Mouse (Mus musculus) midbrain, embryonic 10.5 days (tissue): ENCODE measurements around the gene Izumo4. TPM values are rescaled to one million over a fixed set of nuclear protein-coding genes. Genes with fewer than 3 reads are reported as not detected.

ENCODE experiments used
- DNase-seq: peaks from one replicate; pipeline ENCODE4 v3.0.0-alpha.2; 2017; ENCODE audit warnings: low spot score
- H3K27ac ChIP-seq: fragments of 300-500 bp; sonication (generic); replicated peaks from 2 replicates; pipeline ENCODE4 v1.5.1; 2016; ENCODE audit warnings: mild to moderate bottlenecking
- H3K27me3 ChIP-seq: fragments of 300-500 bp; sonication (generic); 2 replicates; pipeline ENCODE4 v1.6.1; 2016; ENCODE audit warnings: low read depth, mild to moderate bottlenecking; ENCODE audit not compliant: poor library complexity, severe bottlenecking
- H3K36me3 ChIP-seq: fragments of 300-500 bp; sonication (generic); 2 replicates; pipeline ENCODE4 v1.6.1; 2016; ENCODE audit warnings: mild to moderate bottlenecking, moderate library complexity
- H3K4me1 ChIP-seq: fragments of 300-500 bp; sonication (generic); 2 replicates; pipeline ENCODE4 v1.6.1; 2016
- H3K4me3 ChIP-seq: fragments of 300-500 bp; sonication (generic); 2 replicates; pipeline ENCODE4 v1.5.1; 2016; ENCODE audit warnings: mild to moderate bottlenecking, moderate library complexity
- H3K9me3 ChIP-seq: fragments of 300-500 bp; sonication (generic); replicated peaks from 2 replicates; pipeline ENCODE4 v1.6.1; 2016; ENCODE audit warnings: mild to moderate bottlenecking
- WGBS: fragments of 180-500 bp; shearing (Covaris S2); methylation state at CpG from one replicate; pipeline ENCODE4 v1.1.7; 2016; 5-methylcytosine and 5-hydroxymethylcytosine counted together
- polyA plus RNA-seq: library from polyadenylated mRNA; unstranded; fragments of >200 nt; fragmentation: Nextera tagmentation; extraction: Ambion mirVana; gene quantifications from 2 replicates; pipeline ENCODE4 v1.2.1, GENCODE M21; 2016

Izumo4 gene
- polyA plus RNA-seq, result 8.9 and 15.7 TPM in 2 replicates

- Histone ChIP-seq H3K27me3 (no peaks in the 10 kb centered on the region), H3K27ac (peak within 1 kb of the TSS; percentile 86), H3K4me1 (peaks cover 42% of the 10 kb centered on the region), H3K4me3 (peak within 1 kb of the TSS; percentile 70), H3K9me3 (no peaks in the 10 kb centered on the region), H3K36me3 (peaks cover 21% of the 10 kb centered on the region)
- under 1% methylated on average over 59 of the region's 59 CpGs for WGBS
- DNase-seq, result peak; percentile 100
Measured at GRCm38 (mm10) chr10:80701721-80702535, at the start of gene Izumo4, which contains the start of gene Mob3a. TSS of gene Izumo4 (plus strand) at chr10:80702184. TSS of gene Mob3a (minus strand) at chr10:80701977.

- 95% methylated on average over 6 of the region's 6 CpGs for WGBS
- Histone ChIP-seq H3K4me1 (peaks cover 31% of the 10 kb centered on the region), H3K27ac (no peak overlapping the region), H3K4me3 (no peak overlapping the region), H3K9me3 (no peaks in the 10 kb centered on the region), H3K27me3 (no peaks in the 10 kb centered on the region), H3K36me3 (peaks cover 28% of the 10 kb centered on the region)
- DNase-seq, result no peak
Measured at GRCm38 (mm10) chr10:80653156-80653720, 48.7 kb upstream of the Izumo4 start.

GRCm38 (mm10) chr10:80654866-80655265 is 47.1 kb upstream of the Izumo4 start:
- WGBS, result 91% methylated on average over 6 of the region's 6 CpGs
- H3K4me1 ChIP-seq, result peaks cover 38% of the 10 kb centered on the region
- peak overlapping the region; percentile 94 for H3K4me3 ChIP-seq
- DNase-seq, result no peak
- no peaks in the 10 kb centered on the region for H3K9me3 ChIP-seq
- peaks cover 15% of the 10 kb centered on the region for H3K36me3 ChIP-seq
- H3K27me3 ChIP-seq, result no peaks in the 10 kb centered on the region
- H3K27ac ChIP-seq, result no peak overlapping the region

- Histone ChIP-seq H3K27ac (peak overlapping the region; percentile 95), H3K36me3 (peaks cover 12% of the 10 kb centered on the region), H3K9me3 (no peaks in the 10 kb centered on the region), H3K27me3 (no peaks in the 10 kb centered on the region), H3K4me3 (peak overlapping the region; percentile 94), H3K4me1 (peaks cover 38% of the 10 kb centered on the region)
- 7% methylated on average over 12 of the region's 12 CpGs for WGBS
- DNase-seq, result no peak
Measured at GRCm38 (mm10) chr10:80655406-80656129, 46.4 kb upstream of the Izumo4 start.

GRCm38 (mm10) chr10:80656130-80656862 is 45.7 kb upstream of the Izumo4 start:
- 1% methylated on average over 72 of the region's 72 CpGs for whole genome bisulfite sequencing
- Histone ChIP-seq H3K27ac (peak overlapping the region; percentile 95), H3K27me3 (no peaks in the 10 kb centered on the region), H3K4me3 (peak overlapping the region; percentile 94), H3K4me1 (peaks cover 38% of the 10 kb centered on the region), H3K9me3 (no peaks in the 10 kb centered on the region), H3K36me3 (peaks cover 10% of the 10 kb centered on the region)
- DNase-seq, result peak; percentile 98

- H3K4me1 ChIP-seq, result peaks cover 38% of the 10 kb centered on the region
- 19% methylated on average over 15 of the region's 15 CpGs for WGBS
- H3K9me3 ChIP-seq, result no peaks in the 10 kb centered on the region
- H3K27me3 ChIP-seq, result no peaks in the 10 kb centered on the region
- H3K27ac ChIP-seq, result peak within 1 kb of the TSS; percentile 95
- peak within 1 kb of the TSS; percentile 94 for H3K4me3 ChIP-seq
- no peak for DNase-seq
- peaks cover 5% of the 10 kb centered on the region for H3K36me3 ChIP-seq
Measured at GRCm38 (mm10) chr10:80656863-80657623, 44.9 kb upstream of the Izumo4 start, which contains the start of gene Btbd2. TSS of gene Btbd2 (minus strand) at chr10:80657071.

GRCm38 (mm10) chr10:80658194-80658840 is 43.7 kb upstream of the Izumo4 start:
- Histone ChIP-seq H3K9me3 (no peaks in the 10 kb centered on the region), H3K27me3 (no peaks in the 10 kb centered on the region), H3K4me1 (peaks cover 41% of the 10 kb centered on the region), H3K4me3 (0 out of 2 replicates have a peak overlapping the region, but pooled peaks have one; percentile 1), H3K36me3 (no peaks in the 10 kb centered on the region), H3K27ac (no peak overlapping the region)
- no peak for DNase-seq
- 92% methylated on average over 14 of the region's 14 CpGs for WGBS

- no peaks in the 10 kb centered on the region for H3K27me3 ChIP-seq
- H3K36me3 ChIP-seq, result no peaks in the 10 kb centered on the region
- DNase-seq, result no peak
- 69% methylated on average over 4 of the region's 4 CpGs for WGBS
- 0 out of 2 replicates have a peak overlapping the region, but pooled peaks have one; percentile 20 for H3K27ac ChIP-seq
- peaks cover 43% of the 10 kb centered on the region for H3K4me1 ChIP-seq
- H3K4me3 ChIP-seq, result no peak overlapping the region
- H3K9me3 ChIP-seq, result no peaks in the 10 kb centered on the region
Measured at GRCm38 (mm10) chr10:80658841-80659202, 43.2 kb upstream of the Izumo4 start.

GRCm38 (mm10) chr10:80659213-80659612 is 42.8 kb upstream of the Izumo4 start:
- Histone ChIP-seq H3K4me1 (peaks cover 41% of the 10 kb centered on the region), H3K9me3 (no peaks in the 10 kb centered on the region), H3K27me3 (no peaks in the 10 kb centered on the region), H3K4me3 (no peak overlapping the region), H3K27ac (0 out of 2 replicates have a peak overlapping the region, but pooled peaks have one; percentile 46), H3K36me3 (no peaks in the 10 kb centered on the region)
- 23% methylated on average over 10 of the region's 10 CpGs for WGBS
- DNase-seq, result peak; percentile 71

GRCm38 (mm10) chr10:80661149-80661548 is 40.8 kb upstream of the Izumo4 start:
- Histone ChIP-seq H3K9me3 (no peaks in the 10 kb centered on the region), H3K4me1 (peaks cover 41% of the 10 kb centered on the region), H3K27ac (no peak overlapping the region), H3K27me3 (no peaks in the 10 kb centered on the region), H3K36me3 (peaks cover 11% of the 10 kb centered on the region), H3K4me3 (no peak overlapping the region)
- WGBS, result 32% methylated on average over 5 of the region's 5 CpGs
- DNase-seq, result peak; percentile 37

GRCm38 (mm10) chr10:80663485-80664196 is 38.3 kb upstream of the Izumo4 start:
- DNase-seq, result no peak
- Histone ChIP-seq H3K27me3 (no peaks in the 10 kb centered on the region), H3K4me3 (no peak overlapping the region), H3K4me1 (peaks cover 35% of the 10 kb centered on the region), H3K36me3 (peaks cover 36% of the 10 kb centered on the region), H3K27ac (peak overlapping the region; percentile 9; the same call in 1 of the 2 replicates), H3K9me3 (no peaks in the 10 kb centered on the region)
- 71% methylated on average over 5 of the region's 5 CpGs for WGBS
